Mouse (Mus musculus): ENCODE results near the gene Pip4k2b. TPM values are rescaled to one million over a fixed set of nuclear protein-coding genes. Genes with fewer than 3 reads are reported as not detected.

Gene Pip4k2b
- polyA plus RNA-seq, 1 experiment, result 26.0 TPM

DNA sequence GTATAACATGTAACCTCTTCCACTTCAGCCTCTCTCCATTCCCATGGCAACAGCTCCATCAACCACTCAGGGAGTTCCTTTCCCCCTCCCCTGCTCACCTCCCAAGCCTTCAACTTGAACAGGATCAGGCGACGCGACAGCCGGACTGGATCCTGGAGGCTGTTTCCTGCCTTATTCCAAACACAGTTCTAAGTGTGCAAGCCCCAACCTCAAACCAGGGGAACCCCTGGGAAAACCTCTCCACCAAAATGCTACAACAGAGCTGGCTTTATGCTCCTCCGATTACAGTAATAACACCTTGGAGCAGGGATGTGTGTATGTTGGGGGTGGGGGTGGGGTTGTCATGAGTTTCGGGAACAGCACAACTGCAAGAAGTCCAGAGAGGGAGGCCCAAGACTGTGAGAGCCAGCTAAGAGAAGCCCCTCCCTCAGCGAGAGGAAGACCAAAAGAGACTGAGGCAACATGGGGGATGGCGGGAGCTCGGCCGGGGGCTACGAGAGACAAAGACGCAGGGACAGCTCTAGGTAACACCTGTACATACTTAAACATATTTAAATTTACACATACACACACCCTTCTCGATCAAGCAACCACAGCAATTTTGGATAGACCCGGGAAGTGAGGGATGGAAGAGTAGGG lies 46.5 kb downstream of the Pip4k2b start:
- peak overlapping the region; percentile 64 for H3K4me3 ChIP-seq (ENCODE audit: insufficient read depth, low read length)
- no peak overlapping the region for H3K27ac ChIP-seq (ENCODE audit: insufficient read depth, low read depth, low read length)
- TF ChIP-seq POLR2A (IDR thresholded peaks at IDR 0.05; ENCODE audit: borderline replicate concordance, low read depth, low read length) (no peak), CTCF (IDR thresholded peaks at IDR 0.05; ENCODE audit: low read depth, low read length) (no peak)
- peaks cover 18% of the 10 kb centered on the region for H3K4me1 ChIP-seq (ENCODE audit: control insufficient read depth, insufficient read depth, low read length)

GRCm38 (mm10) chr11:97697199-97697890 lies 47.2 kb downstream of the Pip4k2b start:
- Histone ChIP-seq H3K4me3 (ENCODE audit: insufficient read depth, low read length) (no peak overlapping the region), H3K4me1 (ENCODE audit: control insufficient read depth, insufficient read depth, low read length) (peaks cover 18% of the 10 kb centered on the region), H3K27ac (ENCODE audit: insufficient read depth, low read depth, low read length) (no peak overlapping the region)
- no peak for TF ChIP-seq POLR2A (IDR thresholded peaks at IDR 0.05; ENCODE audit: borderline replicate concordance, low read depth, low read length)
- no peak for TF ChIP-seq CTCF (IDR thresholded peaks at IDR 0.05; ENCODE audit: low read depth, low read length)

GRCm38 (mm10) chr11:97696669-97697068 lies 47.8 kb downstream of the Pip4k2b start:
- H3K4me3 ChIP-seq (ENCODE audit: insufficient read depth, low read length), result no peak overlapping the region
- no peak for TF ChIP-seq POLR2A (IDR thresholded peaks at IDR 0.05; ENCODE audit: borderline replicate concordance, low read depth, low read length)
- TF ChIP-seq CTCF (IDR thresholded peaks at IDR 0.05; ENCODE audit: low read depth, low read length), result no peak

GRCm38 (mm10) chr11:97695712-97696401 lies 48.6 kb downstream of the Pip4k2b start:
- TF ChIP-seq CTCF (IDR thresholded peaks at IDR 0.05; ENCODE audit: low read depth, low read length), result no peak
- Histone ChIP-seq H3K4me3 (ENCODE audit: insufficient read depth, low read length) (no peak overlapping the region), H3K4me1 (ENCODE audit: control insufficient read depth, insufficient read depth, low read length) (peaks cover 5% of the 10 kb centered on the region; the same call in 1 of the 2 replicates), H3K27ac (ENCODE audit: insufficient read depth, low read depth, low read length) (no peak overlapping the region)

More at GRCm38 (mm10) chr11:97696669-97697068, 47.8 kb downstream of the Pip4k2b start:
- H3K4me1 ChIP-seq (ENCODE audit: control insufficient read depth, insufficient read depth, low read length), result peaks cover 13% of the 10 kb centered on the region
- no peak overlapping the region for H3K27ac ChIP-seq (ENCODE audit: insufficient read depth, low read depth, low read length)

GRCm38 (mm10) chr11:97694921-97695711 lies 49.4 kb downstream of the Pip4k2b start:
- Histone ChIP-seq H3K27ac (ENCODE audit: insufficient read depth, low read depth, low read length) (no peak overlapping the region), H3K4me1 (ENCODE audit: control insufficient read depth, insufficient read depth, low read length) (peaks cover 4% of the 10 kb centered on the region; the same call in 1 of the 2 replicates), H3K4me3 (ENCODE audit: insufficient read depth, low read length) (no peak overlapping the region)
- no peak for TF ChIP-seq POLR2A (IDR thresholded peaks at IDR 0.05; ENCODE audit: borderline replicate concordance, low read depth, low read length)
- TF ChIP-seq CTCF (IDR thresholded peaks at IDR 0.05; ENCODE audit: low read depth, low read length), result no peak

GRCm38 (mm10) chr11:97694435-97694834 lies 50.1 kb downstream of the Pip4k2b start:
- TF ChIP-seq CTCF (IDR thresholded peaks at IDR 0.05; ENCODE audit: low read depth, low read length), result no peak
- H3K4me3 ChIP-seq (ENCODE audit: insufficient read depth, low read length), result no peak overlapping the region

GRCm38 (mm10) chr11:97689861-97690260 lies 54.6 kb downstream of the Pip4k2b start:
- Histone ChIP-seq H3K4me3 (ENCODE audit: insufficient read depth, low read length) (no peak overlapping the region), H3K4me1 (ENCODE audit: control insufficient read depth, insufficient read depth, low read length) (peaks cover 15% of the 10 kb centered on the region), H3K27ac (ENCODE audit: insufficient read depth, low read depth, low read length) (no peak overlapping the region)
- TF ChIP-seq CTCF (IDR thresholded peaks at IDR 0.05; ENCODE audit: low read depth, low read length) (peak; percentile 99), POLR2A (IDR thresholded peaks at IDR 0.05; ENCODE audit: borderline replicate concordance, low read depth, low read length) (no peak)

More at GRCm38 (mm10) chr11:97694435-97694834, 50.1 kb downstream of the Pip4k2b start:
- H3K4me1 ChIP-seq (ENCODE audit: control insufficient read depth, insufficient read depth, low read length), result peaks cover 4% of the 10 kb centered on the region; the same call in 1 of the 2 replicates
- H3K27ac ChIP-seq (ENCODE audit: insufficient read depth, low read depth, low read length), result no peak overlapping the region

DNA sequence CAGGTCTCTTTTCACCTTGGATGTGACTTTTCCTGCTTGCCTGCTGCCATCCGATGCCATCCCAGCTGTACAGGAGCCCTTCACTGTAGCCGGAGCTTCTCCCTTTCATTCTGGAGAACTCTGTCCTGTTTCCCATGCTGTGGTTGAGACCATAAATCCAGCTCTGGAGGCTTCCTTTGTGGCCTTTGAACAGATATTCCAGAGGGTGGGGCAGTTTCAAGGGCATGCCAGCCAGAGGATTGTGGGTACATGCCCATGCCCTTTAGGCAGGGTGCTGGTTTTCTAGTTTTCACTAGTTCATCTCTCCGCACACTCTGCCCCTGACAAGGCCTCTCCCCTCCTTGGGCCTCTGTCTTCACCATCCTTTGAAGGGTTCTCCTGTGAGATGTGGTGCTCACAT lies 57.4 kb downstream of the Pip4k2b start:
- Histone ChIP-seq H3K27ac (ENCODE audit: insufficient read depth, low read depth, low read length) (no peak overlapping the region), H3K4me3 (ENCODE audit: insufficient read depth, low read length) (no peak overlapping the region), H3K4me1 (ENCODE audit: control insufficient read depth, insufficient read depth, low read length) (peaks cover 27% of the 10 kb centered on the region)
- TF ChIP-seq POLR2A (IDR thresholded peaks at IDR 0.05; ENCODE audit: borderline replicate concordance, low read depth, low read length) (no peak), CTCF (IDR thresholded peaks at IDR 0.05; ENCODE audit: low read depth, low read length) (no peak)

GRCm38 (mm10) chr11:97686322-97686908 lies 58.1 kb downstream of the Pip4k2b start:
- H3K4me3 ChIP-seq (ENCODE audit: insufficient read depth, low read length), result peak overlapping the region; percentile 60
- H3K4me1 ChIP-seq (ENCODE audit: control insufficient read depth, insufficient read depth, low read length), result peaks cover 27% of the 10 kb centered on the region
- TF ChIP-seq CTCF (IDR thresholded peaks at IDR 0.05; ENCODE audit: low read depth, low read length), result no peak
- no peak for TF ChIP-seq POLR2A (IDR thresholded peaks at IDR 0.05; ENCODE audit: borderline replicate concordance, low read depth, low read length)
- H3K27ac ChIP-seq (ENCODE audit: insufficient read depth, low read depth, low read length), result no peak overlapping the region

Data from bone marrow macrophage, adult 2 months (primary cell).